Mouse (Mus musculus): Measurements from ENCODE around the gene Agxt.

The Agxt gene

GRCm38 (mm10) chr1:93135036-93135526 lies at the start of gene Agxt:
TSS of gene Agxt (plus strand) at chr1:93135240.
- no peak for DNase-seq (ENCODE audit: low spot score in 2 of 2)

GRCm38 (mm10) chr1:93092582-93092981 lies 42.5 kb upstream of the Agxt start:
- no peak for DNase-seq (ENCODE audit: low spot score in 2 of 2)

- DNase-seq (ENCODE audit: low spot score in 2 of 2) = no peak
Observed at GRCm38 (mm10) chr1:93098956-93099355, 36.1 kb upstream of the Agxt start.

DNA sequence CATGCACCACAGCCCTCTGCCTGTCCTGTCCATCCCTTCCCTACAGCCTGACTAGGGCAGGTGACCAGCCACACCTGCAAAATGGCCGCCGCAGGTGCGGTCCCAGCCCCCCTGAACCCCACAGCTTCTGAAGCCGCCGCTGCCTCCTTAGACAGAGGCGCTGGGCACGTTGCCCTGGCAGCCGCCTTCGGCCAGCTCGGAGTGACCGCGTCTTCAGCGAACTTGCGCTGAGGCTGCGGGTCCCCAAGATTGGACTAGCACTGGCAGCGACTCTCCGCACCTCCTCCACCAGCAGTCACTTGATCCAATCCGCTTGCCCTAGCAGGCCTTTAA lies 34.8 kb upstream of the Agxt start:
- no peak for DNase-seq (ENCODE audit: low spot score in 2 of 2)

GRCm38 (mm10) chr1:93100576-93101491 lies 34.2 kb upstream of the Agxt start:
- peak; percentile 68 to 71 for DNase-seq (ENCODE audit: low spot score in 2 of 2)

GRCm38 (mm10) chr1:93101571-93102061 lies 33.4 kb upstream of the Agxt start, which contains the start of gene Kif1a:
TSS of gene Kif1a (minus strand) at chr1:93101951.
- DNase-seq (ENCODE audit: low spot score in 2 of 2) = peak; percentile 92 to 94

- no peak for DNase-seq (ENCODE audit: low spot score in 2 of 2)
Observed at GRCm38 (mm10) chr1:93102700-93103099, 32.3 kb upstream of the Agxt start.

GRCm38 (mm10) chr1:93114713-93115463 lies 20.2 kb upstream of the Agxt start:
- peak; percentile 68 to 78 for DNase-seq (ENCODE audit: low spot score in 2 of 2)

- no peak for DNase-seq (ENCODE audit: low spot score in 2 of 2)
Observed at GRCm38 (mm10) chr1:93115471-93115870, 19.6 kb upstream of the Agxt start.

DNA sequence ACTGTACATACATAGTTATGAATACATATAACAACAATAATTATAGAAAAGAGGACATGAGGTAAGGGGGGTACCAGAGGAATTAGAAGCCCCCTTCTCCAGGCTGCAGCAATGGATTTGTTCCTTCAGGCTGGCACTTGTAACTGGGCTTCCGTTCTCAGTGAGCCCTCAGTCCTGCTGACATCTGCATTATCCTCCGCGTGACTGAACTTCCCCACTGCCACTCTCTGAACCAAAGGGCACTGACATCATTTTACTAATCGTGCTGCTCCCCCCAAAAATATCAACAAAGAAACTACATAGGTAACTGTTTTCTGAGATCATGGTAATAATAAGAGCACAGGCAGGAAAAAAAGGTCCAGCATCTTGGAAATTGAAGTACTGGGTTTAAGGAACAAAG lies 16.2 kb upstream of the Agxt start:
- no peak for DNase-seq (ENCODE audit: low spot score in 2 of 2)

DNA sequence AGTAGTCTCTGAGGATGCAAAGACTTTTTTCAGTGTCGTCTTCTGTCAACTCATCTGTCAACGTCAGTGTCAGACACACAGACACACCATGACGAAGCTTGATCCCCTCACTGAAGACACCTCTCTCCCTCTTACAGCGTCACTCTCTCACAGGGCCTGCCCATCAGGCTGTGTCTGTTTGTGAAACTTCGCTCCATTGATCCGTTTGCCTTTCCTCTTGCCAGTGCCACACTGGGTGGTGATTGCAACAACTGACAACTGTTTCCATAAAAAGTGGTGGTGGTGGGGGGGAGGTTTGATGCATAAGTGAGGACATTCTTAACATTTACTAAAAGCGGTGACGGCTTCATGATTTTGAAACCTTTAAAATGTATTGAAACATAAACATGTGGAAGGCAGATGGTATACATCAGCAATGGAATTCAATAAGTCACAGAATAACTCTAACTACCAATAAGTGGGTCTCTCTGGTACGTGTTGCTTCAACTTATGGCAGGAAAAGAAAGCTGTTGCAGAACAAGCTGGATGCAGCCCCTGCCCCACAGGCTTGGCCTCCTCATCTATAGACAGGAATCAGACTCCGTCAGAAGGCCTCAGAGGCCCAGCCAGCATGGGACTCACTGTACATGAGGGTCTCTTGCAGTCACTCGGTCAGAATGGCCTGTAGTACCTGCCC lies 11.7 kb upstream of the Agxt start:
- DNase-seq (ENCODE audit: low spot score in 2 of 2) = no peak

- no peak for DNase-seq (ENCODE audit: low spot score in 2 of 2)
Observed at GRCm38 (mm10) chr1:93124066-93124465, 11.0 kb upstream of the Agxt start.

DNA sequence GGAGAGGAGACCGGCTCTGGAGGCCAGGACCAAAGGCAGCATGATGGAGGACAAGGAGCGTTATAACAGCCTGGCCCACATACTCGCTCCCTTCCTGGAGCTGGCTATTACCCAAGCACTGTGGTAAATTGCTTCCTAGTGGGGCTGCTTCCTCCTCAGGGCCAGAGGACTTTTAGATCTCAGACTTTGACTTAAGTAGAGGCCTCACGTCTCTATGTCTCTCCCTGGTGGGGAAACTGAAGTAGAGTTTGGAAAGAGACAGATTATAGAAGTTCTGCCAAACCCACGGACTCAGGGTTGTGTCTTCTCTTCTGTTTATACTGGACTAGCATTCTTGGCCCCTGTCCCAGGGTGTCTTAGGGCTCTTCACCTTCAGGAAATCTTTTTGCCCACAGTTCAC lies 9.8 kb upstream of the Agxt start:
- no peak for DNase-seq (ENCODE audit: low spot score in 2 of 2)

- no peak for DNase-seq (ENCODE audit: low spot score in 2 of 2)
Observed at GRCm38 (mm10) chr1:93128209-93128608, 6.8 kb upstream of the Agxt start.

DNA sequence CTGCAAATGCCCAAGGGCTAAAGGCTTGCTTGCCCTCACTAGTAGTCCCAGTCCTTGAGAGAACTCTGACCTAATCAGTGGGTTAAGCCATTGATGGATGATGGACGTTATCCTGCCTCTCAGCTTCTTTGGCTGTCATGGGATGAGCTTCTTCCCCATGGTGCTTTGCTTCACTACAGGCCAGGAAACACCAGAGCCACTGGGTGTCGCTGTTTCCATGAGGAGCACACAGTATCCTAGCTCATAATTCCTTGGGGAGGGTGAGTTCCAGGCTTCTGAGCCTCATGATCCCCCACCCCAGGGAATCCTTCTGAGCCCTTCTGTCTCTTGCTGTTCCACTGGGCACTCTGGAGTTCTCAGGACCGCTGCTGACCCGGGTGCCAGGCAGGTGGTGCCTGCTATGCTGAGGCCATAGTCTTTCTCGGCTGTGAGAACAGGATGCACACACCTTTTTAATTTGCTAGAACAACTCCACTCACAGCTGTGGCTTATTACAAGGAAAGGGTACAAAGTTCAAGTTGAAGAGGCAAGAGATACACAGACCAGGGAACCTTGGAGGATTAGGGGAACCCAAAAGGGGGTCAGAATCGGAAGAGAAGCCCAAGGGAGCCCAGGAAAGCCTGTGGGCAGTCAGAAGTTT lies 6.2 kb upstream of the Agxt start:
- peak; percentile 74 to 81 for DNase-seq (ENCODE audit: low spot score in 2 of 2)

DNA sequence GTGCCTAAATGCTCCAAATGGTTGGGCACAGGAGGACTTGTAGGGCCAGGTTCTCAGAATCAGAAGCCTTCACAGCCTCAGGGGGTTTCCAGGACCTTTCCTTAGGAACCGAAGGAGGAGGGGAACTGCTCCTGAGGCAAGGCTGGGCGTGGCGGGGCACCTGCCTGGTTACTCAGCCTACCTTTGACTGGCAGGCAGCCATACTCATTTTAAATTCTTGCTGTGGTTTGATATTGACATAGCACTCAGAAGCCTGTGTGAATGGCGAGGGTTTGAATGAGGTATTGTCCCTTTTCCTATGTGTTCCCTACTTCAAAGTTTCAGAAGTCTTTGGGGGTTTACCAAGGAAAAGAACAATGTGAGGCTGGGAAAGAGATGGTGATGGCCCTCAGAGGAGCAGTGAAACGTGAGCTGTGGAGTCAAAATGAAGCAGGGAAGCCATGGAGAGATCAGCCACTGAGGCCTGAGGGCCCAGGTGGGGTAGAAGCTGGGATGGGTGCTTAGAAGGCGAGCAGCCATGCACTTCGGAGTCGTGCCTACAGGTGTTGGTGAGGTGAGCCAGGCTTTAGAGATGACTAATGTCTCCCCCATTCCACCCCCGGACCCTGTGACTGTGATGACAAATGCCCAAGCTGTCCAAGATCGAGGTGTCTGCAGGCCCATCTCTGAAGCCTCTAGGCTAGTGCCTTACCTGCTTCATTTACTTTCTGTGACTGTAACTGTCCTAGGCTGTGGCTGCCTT lies 4.6 kb upstream of the Agxt start:
- DNase-seq (ENCODE audit: low spot score in 2 of 2) = no peak

DNA sequence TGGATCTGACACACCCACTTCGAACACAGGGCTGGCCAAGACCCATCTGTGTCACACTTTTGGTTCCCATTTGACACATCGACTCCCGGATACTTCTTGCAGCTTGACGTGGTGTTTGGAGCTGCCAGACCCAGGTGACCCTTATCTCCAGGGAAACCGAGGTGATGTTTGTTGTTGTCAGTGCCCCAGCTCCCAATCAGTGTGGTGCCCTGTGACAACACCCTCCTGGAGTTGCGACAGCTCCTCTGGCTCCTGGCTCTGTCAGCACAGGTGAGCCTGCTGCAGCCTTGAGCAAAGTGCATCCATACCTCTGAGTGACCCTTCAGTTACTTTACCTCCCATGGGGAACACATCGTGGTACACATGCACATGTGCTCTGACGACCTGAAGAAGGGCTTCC lies 2.4 kb upstream of the Agxt start:
- DNase-seq (ENCODE audit: low spot score in 2 of 2) = no peak

GRCm38 (mm10) chr1:93138534-93138933 lies 3.5 kb downstream of the Agxt start:
- DNase-seq (ENCODE audit: low spot score in 2 of 2) = no peak

GRCm38 (mm10) chr1:93139713-93140112 lies 4.7 kb downstream of the Agxt start:
- DNase-seq (ENCODE audit: low spot score in 2 of 2) = peak; percentile 39 to 45

- DNase-seq (ENCODE audit: low spot score in 2 of 2) = no peak
Observed at GRCm38 (mm10) chr1:93142871-93143270, 7.8 kb downstream of the Agxt start.

DNA sequence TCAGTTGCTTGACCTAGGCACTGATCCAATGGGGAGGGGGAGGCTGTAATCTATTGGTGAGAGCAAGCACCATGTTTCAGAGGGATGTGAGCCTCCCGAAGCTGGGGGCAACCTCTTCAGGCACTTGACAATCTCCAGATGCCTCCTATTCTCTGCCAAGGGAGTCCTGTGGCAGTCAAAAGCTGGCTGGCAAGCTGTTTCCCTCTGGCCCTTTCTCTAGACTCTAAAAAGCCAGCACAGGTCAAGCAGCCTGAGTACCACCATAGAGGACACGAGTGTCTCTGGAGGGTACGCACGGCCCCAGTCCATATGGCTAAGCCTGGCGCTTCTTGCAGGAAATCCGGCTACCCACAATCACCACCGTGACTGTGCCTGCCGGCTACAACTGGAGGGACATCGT lies 9.1 kb downstream of the Agxt start:
- DNase-seq (ENCODE audit: low spot score in 2 of 2) = no peak
